Mouse (Mus musculus): ENCODE measurements at regions not wholly inside any gene's neighbourhood (a gene's known extent, or its start where the extent isn't known, plus 50 kb on each side); places are given as distances from the start of the nearest gene placed in this dataset.

GRCm38 (mm10) chr5:90000758-90001157 lies 117.6 kb upstream of the Adamts3 start:
- DNase-seq (ENCODE audit: low spot score) = no peak
- Histone ChIP-seq H3K27me3 (replicated peaks; ENCODE audit: low read depth, poor library complexity, severe bottlenecking) (no peaks in the 10 kb centered on the region), H3K9me3 (no peaks in the 10 kb centered on the region), H3K4me1 (no peaks in the 10 kb centered on the region), H3K4me3 (no peak overlapping the region), H3K36me3 (replicated peaks) (no peaks in the 10 kb centered on the region), H3K27ac (replicated peaks) (no peak overlapping the region)
- WGBS = 87% methylated on average over 6 of the region's 6 CpGs

- no peak for DNase-seq (ENCODE audit: low spot score)
- Histone ChIP-seq H3K9me3 (no peaks in the 10 kb centered on the region), H3K36me3 (replicated peaks) (no peaks in the 10 kb centered on the region), H3K4me3 (no peak overlapping the region), H3K27me3 (replicated peaks; ENCODE audit: low read depth, poor library complexity, severe bottlenecking) (no peaks in the 10 kb centered on the region), H3K27ac (replicated peaks) (no peak overlapping the region), H3K4me1 (no peaks in the 10 kb centered on the region)
- WGBS = 74% methylated on average over 2 of the region's 2 CpGs
Observed at GRCm38 (mm10) chr5:89991568-89991967, 108.4 kb upstream of the Adamts3 start.

- Histone ChIP-seq H3K9me3 (no peaks in the 10 kb centered on the region), H3K27ac (replicated peaks) (no peak overlapping the region), H3K4me3 (no peak overlapping the region), H3K4me1 (no peaks in the 10 kb centered on the region), H3K27me3 (replicated peaks; ENCODE audit: low read depth, poor library complexity, severe bottlenecking) (no peaks in the 10 kb centered on the region), H3K36me3 (replicated peaks) (no peaks in the 10 kb centered on the region)
- 58% methylated on average over 6 of the region's 6 CpGs for WGBS
- no peak for DNase-seq (ENCODE audit: low spot score)
Observed at GRCm38 (mm10) chr5:89981627-89982026, 98.5 kb upstream of the Adamts3 start.

- Histone ChIP-seq H3K4me3 (no peak overlapping the region), H3K36me3 (replicated peaks) (no peaks in the 10 kb centered on the region), H3K27ac (replicated peaks) (no peak overlapping the region), H3K9me3 (no peaks in the 10 kb centered on the region), H3K27me3 (replicated peaks; ENCODE audit: low read depth, poor library complexity, severe bottlenecking) (no peaks in the 10 kb centered on the region), H3K4me1 (no peaks in the 10 kb centered on the region)
- WGBS = 90% methylated on average over 3 of the region's 3 CpGs
- no peak for DNase-seq (ENCODE audit: low spot score)
Observed at GRCm38 (mm10) chr5:89980204-89980603, 97.1 kb upstream of the Adamts3 start.

GRCm38 (mm10) chr5:89952611-89953010 lies 69.5 kb upstream of the Adamts3 start:
- H3K36me3 ChIP-seq (replicated peaks) = no peaks in the 10 kb centered on the region
- no peaks in the 10 kb centered on the region for H3K27me3 ChIP-seq (replicated peaks; ENCODE audit: low read depth, poor library complexity, severe bottlenecking)
- no peaks in the 10 kb centered on the region for H3K9me3 ChIP-seq
- H3K4me1 ChIP-seq = no peaks in the 10 kb centered on the region
- DNase-seq (ENCODE audit: low spot score) = no peak
- no peak overlapping the region for H3K4me3 ChIP-seq
- no peak overlapping the region for H3K27ac ChIP-seq (replicated peaks)
- 87% methylated on average over 11 of the region's 11 CpGs for whole genome bisulfite sequencing

- Histone ChIP-seq H3K4me3 (no peak overlapping the region), H3K27me3 (replicated peaks; ENCODE audit: low read depth, poor library complexity, severe bottlenecking) (no peaks in the 10 kb centered on the region), H3K9me3 (no peaks in the 10 kb centered on the region), H3K36me3 (replicated peaks) (no peaks in the 10 kb centered on the region), H3K4me1 (peaks cover 22% of the 10 kb centered on the region), H3K27ac (replicated peaks) (no peak overlapping the region)
- 69% methylated on average over 3 of the region's 3 CpGs for WGBS
- no peak for DNase-seq (ENCODE audit: low spot score)
Observed at GRCm38 (mm10) chr5:89945660-89945925, 62.5 kb upstream of the Adamts3 start.

- peak; percentile 34 for DNase-seq (ENCODE audit: low spot score)
- Histone ChIP-seq H3K27ac (replicated peaks) (no peak overlapping the region), H3K4me3 (no peak overlapping the region), H3K27me3 (replicated peaks; ENCODE audit: low read depth, poor library complexity, severe bottlenecking) (no peaks in the 10 kb centered on the region), H3K36me3 (replicated peaks) (no peaks in the 10 kb centered on the region), H3K9me3 (no peaks in the 10 kb centered on the region), H3K4me1 (peaks cover 22% of the 10 kb centered on the region)
- 65% methylated on average over 5 of the region's 5 CpGs for WGBS
Observed at GRCm38 (mm10) chr5:89944855-89945659, 61.9 kb upstream of the Adamts3 start.

GRCm38 (mm10) chr5:89943276-89944127 lies 60.4 kb upstream of the Adamts3 start:
- peaks cover 22% of the 10 kb centered on the region for H3K4me1 ChIP-seq
- H3K27ac ChIP-seq (replicated peaks) = peak overlapping the region; percentile 44; the same call in 1 of the 2 replicates
- H3K9me3 ChIP-seq = no peaks in the 10 kb centered on the region
- H3K27me3 ChIP-seq (replicated peaks; ENCODE audit: low read depth, poor library complexity, severe bottlenecking) = no peaks in the 10 kb centered on the region
- no peak overlapping the region for H3K4me3 ChIP-seq
- peak; percentile 33 for DNase-seq (ENCODE audit: low spot score)
- WGBS = 50% methylated on average over 9 of the region's 9 CpGs
- H3K36me3 ChIP-seq (replicated peaks) = no peaks in the 10 kb centered on the region

GRCm38 (mm10) chr5:89942244-89942643 lies 59.1 kb upstream of the Adamts3 start:
- peaks cover 22% of the 10 kb centered on the region for H3K4me1 ChIP-seq
- H3K27ac ChIP-seq (replicated peaks) = no peak overlapping the region
- no peak overlapping the region for H3K4me3 ChIP-seq
- 50% methylated on average over 4 of the region's 4 CpGs for WGBS
- H3K36me3 ChIP-seq (replicated peaks) = no peaks in the 10 kb centered on the region
- no peaks in the 10 kb centered on the region for H3K9me3 ChIP-seq
- no peak for DNase-seq (ENCODE audit: low spot score)
- no peaks in the 10 kb centered on the region for H3K27me3 ChIP-seq (replicated peaks; ENCODE audit: low read depth, poor library complexity, severe bottlenecking)

GRCm38 (mm10) chr5:89932999-89933398 lies 49.9 kb upstream of the Adamts3 start:
- Histone ChIP-seq H3K4me3 (no peak overlapping the region), H3K27ac (replicated peaks) (no peak overlapping the region), H3K4me1 (no peaks in the 10 kb centered on the region), H3K27me3 (replicated peaks; ENCODE audit: low read depth, poor library complexity, severe bottlenecking) (no peaks in the 10 kb centered on the region), H3K36me3 (replicated peaks) (no peaks in the 10 kb centered on the region), H3K9me3 (no peaks in the 10 kb centered on the region)
- WGBS = 85% methylated on average over 6 of the region's 6 CpGs
- no peak for DNase-seq (ENCODE audit: low spot score)

Measured in embryonic facial prominence, embryonic 10.5 days (tissue).